Mouse (Mus musculus) limb, embryonic 12.5 days (tissue): Measurements from ENCODE around the gene C1ql2. TPM values are rescaled to one million over a fixed set of nuclear protein-coding genes. Genes with fewer than 3 reads are reported as not detected.

Source experiments
- ATAC-seq: fragments of 200-750 bp; cut with Nextera tagmentation; 2 replicates; pipeline ENCODE4 v1.8.0; 2017; ENCODE audit warnings: low read depth, moderate TSS enrichment; ENCODE audit not compliant: insufficient number of reproducible peaks, insufficient read depth, low FRiP score, low TSS enrichment
- H3K27ac ChIP-seq: fragments of 300-500 bp; sonication (generic); 2 replicates; pipeline ENCODE4 v1.5.1; 2016; ENCODE audit warnings: mild to moderate bottlenecking, moderate library complexity
- H3K27me3 ChIP-seq: fragments of 300-500 bp; sonication (generic); 2 replicates; pipeline ENCODE4 v1.6.1; 2016; ENCODE audit warnings: mild to moderate bottlenecking, moderate library complexity
- H3K36me3 ChIP-seq: fragments of 300-500 bp; sonication (generic); 2 replicates; pipeline ENCODE4 v1.6.1; 2016; ENCODE audit warnings: mild to moderate bottlenecking, moderate library complexity
- H3K4me1 ChIP-seq: fragments of 300-500 bp; sonication (generic); replicated peaks from 2 replicates; pipeline ENCODE4 v1.6.1; 2016
- H3K4me2 ChIP-seq: fragments of 300-500 bp; sonication (generic); 2 replicates; pipeline ENCODE4 v1.6.1; 2016; ENCODE audit warnings: mild to moderate bottlenecking, moderate library complexity
- H3K4me3 ChIP-seq: fragments of 300-500 bp; sonication (generic); replicated peaks from 2 replicates; pipeline ENCODE4 v1.5.1; 2016; ENCODE audit warnings: mild to moderate bottlenecking
- H3K9ac ChIP-seq: fragments of 300-500 bp; sonication (generic); replicated peaks from 2 replicates; pipeline ENCODE4 v1.6.1; 2016; ENCODE audit warnings: mild to moderate bottlenecking, moderate library complexity
- H3K9me3 ChIP-seq: fragments of 300-500 bp; sonication (generic); 2 replicates; pipeline ENCODE4 v1.6.1; 2016; ENCODE audit warnings: mild to moderate bottlenecking, moderate library complexity
- WGBS: fragments of 180-500 bp; shearing (Covaris S2); methylation state at CpG from one replicate; pipeline ENCODE4 v1.1.7; 2016; 5-methylcytosine and 5-hydroxymethylcytosine counted together
- polyA plus RNA-seq: library from polyadenylated mRNA; unstranded; fragments of >200 nt; fragmentation: Nextera tagmentation; extraction: Ambion mirVana; gene quantifications from 2 replicates; pipeline ENCODE4 v1.2.1, GENCODE M21; 2016

Gene C1ql2
- polyA plus RNA-seq, 1 experiment from 2014 or later, result not detected

DNA sequence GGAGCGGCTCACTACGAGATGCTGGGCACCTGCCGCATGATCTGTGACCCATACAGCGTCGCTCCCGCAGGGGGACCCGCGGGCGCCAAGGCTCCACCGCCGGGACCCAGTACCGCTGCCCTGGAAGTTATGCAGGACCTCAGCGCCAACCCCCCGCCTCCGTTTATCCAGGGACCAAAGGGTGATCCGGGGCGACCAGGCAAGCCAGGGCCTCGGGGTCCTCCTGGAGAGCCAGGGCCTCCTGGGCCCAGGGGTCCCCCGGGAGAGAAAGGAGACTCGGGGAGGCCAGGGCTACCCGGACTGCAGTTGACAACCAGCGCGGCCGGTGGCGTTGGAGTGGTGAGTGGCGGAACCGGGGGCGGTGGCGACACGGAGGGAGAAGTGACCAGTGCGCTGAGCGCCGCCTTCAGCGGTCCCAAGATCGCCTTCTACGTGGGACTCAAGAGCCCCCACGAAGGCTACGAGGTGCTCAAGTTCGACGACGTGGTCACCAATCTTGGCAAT lies 842 bp downstream of the C1ql2 start:
- H3K4me2 ChIP-seq, result peak overlapping the region; percentile 56
- WGBS, result 2% methylated on average over 40 of the region's 41 CpGs

DNA sequence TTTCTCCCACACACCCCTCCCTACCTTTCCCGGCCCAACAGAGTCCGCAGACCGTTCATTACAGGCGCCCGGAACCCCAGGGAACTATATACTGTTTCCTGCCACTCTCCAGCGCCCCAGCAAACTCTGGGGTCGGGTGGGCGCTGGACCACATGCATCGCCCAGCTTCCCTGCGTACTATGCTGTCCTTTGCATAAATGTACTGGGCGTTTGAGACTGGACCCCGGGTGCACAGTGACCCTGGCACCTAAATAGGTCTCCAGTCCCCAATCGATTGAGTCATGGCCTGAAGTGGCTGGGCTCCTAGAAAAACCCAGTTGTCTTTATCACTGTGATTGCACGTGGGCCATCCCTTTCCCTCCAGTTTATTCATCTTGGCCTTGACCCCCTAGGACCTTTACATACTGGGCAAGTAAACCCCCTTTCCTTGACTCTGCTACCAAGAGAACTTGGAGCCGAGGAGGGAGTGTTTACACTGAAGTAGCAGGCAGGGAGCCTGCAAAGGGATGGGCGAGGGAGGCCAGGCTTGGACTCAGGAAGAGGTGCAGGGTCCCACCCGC lies 1.5 kb downstream of the C1ql2 start:
- no peak for ATAC-seq
- H3K4me1 ChIP-seq, result peaks cover 23% of the 10 kb centered on the region
- H3K27ac ChIP-seq, result no peak overlapping the region
- no peaks in the 10 kb centered on the region for H3K9me3 ChIP-seq
- no peak overlapping the region for H3K9ac ChIP-seq
- H3K4me2 ChIP-seq, result peak overlapping the region; percentile 56
- H3K4me3 ChIP-seq, result peak overlapping the region; percentile 33
- H3K36me3 ChIP-seq, result no peaks in the 10 kb centered on the region
- H3K27me3 ChIP-seq, result peaks cover 95% of the 10 kb centered on the region
- 3% methylated on average over 17 of the region's 17 CpGs for WGBS

More for the DNA sequence above, 842 bp downstream of the C1ql2 start:
- Histone ChIP-seq H3K9ac (no peak overlapping the region), H3K27me3 (peaks cover 99% of the 10 kb centered on the region), H3K9me3 (no peaks in the 10 kb centered on the region), H3K27ac (no peak overlapping the region), H3K4me1 (peaks cover 23% of the 10 kb centered on the region), H3K36me3 (no peaks in the 10 kb centered on the region), H3K4me3 (peak overlapping the region; percentile 33)
- no peak for ATAC-seq

DNA sequence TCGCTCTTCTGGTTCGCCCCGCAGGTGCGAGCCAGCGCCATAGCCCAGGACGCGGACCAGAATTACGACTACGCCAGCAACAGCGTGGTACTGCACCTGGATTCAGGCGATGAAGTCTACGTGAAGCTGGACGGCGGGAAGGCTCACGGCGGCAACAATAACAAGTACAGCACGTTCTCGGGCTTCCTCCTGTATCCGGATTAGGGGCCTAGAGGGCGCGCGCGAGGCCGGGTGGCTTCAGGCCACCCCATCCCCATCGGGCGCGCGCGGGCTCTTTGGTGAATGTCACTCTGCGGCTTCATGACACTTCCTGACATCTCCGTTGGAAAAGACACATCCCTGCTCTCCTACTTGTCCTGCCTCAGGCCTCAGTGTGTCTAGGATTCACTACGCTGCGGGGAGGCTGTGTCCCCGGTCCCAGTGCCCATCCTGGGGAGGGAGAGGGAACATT lies 2.0 kb downstream of the C1ql2 start:
- Histone ChIP-seq H3K27ac (no peak overlapping the region), H3K4me2 (peak overlapping the region; percentile 56), H3K4me3 (peak overlapping the region; percentile 31), H3K36me3 (no peaks in the 10 kb centered on the region), H3K27me3 (peaks cover 90% of the 10 kb centered on the region), H3K9me3 (no peaks in the 10 kb centered on the region), H3K4me1 (peaks cover 23% of the 10 kb centered on the region), H3K9ac (no peak overlapping the region)
- no peak for ATAC-seq
- under 1% methylated on average over 34 of the region's 34 CpGs for WGBS

DNA sequence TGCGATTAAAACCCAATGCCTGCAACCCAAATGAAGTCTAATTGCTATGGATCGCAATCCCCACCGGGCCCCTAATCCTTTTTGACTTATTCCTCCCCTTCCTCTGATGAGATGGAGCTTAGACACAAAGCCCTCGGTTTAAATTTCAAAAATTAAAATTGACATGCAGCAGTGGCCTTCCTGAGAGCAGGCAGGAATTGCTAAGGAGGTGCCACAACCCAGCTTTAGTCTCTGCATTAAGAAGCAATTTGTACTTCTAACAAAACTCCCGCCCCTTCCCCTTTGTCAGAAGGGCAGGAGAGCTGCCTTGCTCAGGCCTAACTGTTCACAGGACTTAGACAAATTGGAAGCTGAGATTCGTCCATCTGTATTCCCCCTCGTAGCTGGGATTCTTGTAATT lies 4.6 kb downstream of the C1ql2 start:
- ATAC-seq, result no peak
- Histone ChIP-seq H3K9ac (no peak overlapping the region), H3K36me3 (no peaks in the 10 kb centered on the region), H3K27me3 (peaks cover 65% of the 10 kb centered on the region), H3K4me2 (no peak overlapping the region), H3K4me1 (peaks cover 23% of the 10 kb centered on the region), H3K9me3 (0 out of 2 replicates have a peak, but pooled peaks cover 4% of the 10 kb centered on the region), H3K4me3 (no peak overlapping the region), H3K27ac (no peak overlapping the region)
- 14% methylated on average over 7 of the region's 7 CpGs for WGBS

DNA sequence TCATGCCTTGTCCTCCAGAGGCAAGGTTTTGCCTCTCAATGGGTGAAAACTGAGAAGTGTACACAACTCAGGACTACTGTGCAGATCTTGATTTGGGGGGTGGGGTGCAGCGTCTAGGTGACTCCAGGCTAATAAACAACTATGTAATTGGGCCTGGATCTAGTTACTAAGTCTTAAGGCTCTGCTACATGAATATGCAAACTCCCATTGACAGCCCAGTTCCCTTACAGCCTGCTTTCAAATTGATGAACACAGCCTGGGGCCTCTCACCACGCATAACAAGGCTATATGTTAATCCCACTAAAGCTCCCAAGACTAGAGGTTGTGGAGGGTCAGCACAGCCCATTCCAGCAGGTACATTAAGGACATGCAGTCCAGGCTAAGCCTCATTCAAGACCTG lies 14.0 kb downstream of the C1ql2 start:
- H3K27me3 ChIP-seq, result peaks cover 6% of the 10 kb centered on the region; the same call in 1 of the 2 replicates
- no peak for ATAC-seq
- H3K4me2 ChIP-seq, result no peak overlapping the region
- H3K9me3 ChIP-seq, result no peaks in the 10 kb centered on the region
- H3K4me3 ChIP-seq, result no peak overlapping the region
- H3K36me3 ChIP-seq, result no peaks in the 10 kb centered on the region
- no peak overlapping the region for H3K27ac ChIP-seq
- whole genome bisulfite sequencing, result 28% methylated on average over 2 of the region's 2 CpGs
- no peak overlapping the region for H3K9ac ChIP-seq
- peaks cover 8% of the 10 kb centered on the region; the same call in 1 of the 2 replicates for H3K4me1 ChIP-seq

DNA sequence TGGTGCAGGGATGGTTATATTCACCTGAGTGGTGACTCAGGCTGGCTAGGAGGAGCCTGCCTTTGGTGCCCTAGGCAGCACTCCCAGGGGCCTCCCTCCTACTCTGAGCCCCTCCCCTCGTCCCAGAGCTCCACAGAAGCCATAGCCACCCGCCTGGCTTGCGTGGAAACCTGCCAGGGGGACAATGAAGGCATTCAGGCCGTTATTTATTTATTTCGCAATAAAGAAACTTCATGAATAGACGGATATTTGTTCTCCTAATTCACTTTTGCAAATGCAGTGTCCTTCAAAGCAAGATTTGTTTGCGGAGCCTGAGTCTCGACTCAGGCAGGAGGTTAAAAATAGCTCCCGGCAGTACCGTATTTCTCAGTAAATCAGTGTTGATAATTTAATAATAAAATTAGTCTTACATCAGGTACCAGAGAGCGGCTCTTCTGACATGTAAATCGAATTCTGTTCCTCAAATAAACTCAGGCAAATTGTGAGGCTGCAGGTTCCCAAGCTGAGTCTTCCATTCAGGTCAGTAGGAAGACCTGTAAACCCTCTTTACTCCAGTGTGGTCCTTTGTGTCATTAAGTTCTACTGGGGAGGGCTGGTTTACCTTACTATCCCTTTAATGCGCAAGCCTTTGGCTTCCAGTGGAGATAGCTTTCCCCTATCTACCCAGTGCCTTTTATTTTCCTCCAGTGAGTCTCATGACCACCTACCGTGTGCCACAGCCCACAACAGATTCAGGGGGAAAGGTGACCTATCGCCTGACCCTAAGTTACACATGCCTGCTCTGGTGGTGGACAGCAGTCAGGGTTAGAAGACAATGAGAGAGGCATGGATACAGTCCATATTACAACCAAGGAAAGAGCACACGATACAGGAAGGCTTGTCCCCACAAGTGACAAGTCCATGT lies 17.2 kb downstream of the C1ql2 start:
- ATAC-seq, result peak; percentile 81; the same call in 1 of the 2 replicates
- no peak overlapping the region for H3K4me3 ChIP-seq
- 15% methylated on average over 16 of the region's 16 CpGs for WGBS

DNA sequence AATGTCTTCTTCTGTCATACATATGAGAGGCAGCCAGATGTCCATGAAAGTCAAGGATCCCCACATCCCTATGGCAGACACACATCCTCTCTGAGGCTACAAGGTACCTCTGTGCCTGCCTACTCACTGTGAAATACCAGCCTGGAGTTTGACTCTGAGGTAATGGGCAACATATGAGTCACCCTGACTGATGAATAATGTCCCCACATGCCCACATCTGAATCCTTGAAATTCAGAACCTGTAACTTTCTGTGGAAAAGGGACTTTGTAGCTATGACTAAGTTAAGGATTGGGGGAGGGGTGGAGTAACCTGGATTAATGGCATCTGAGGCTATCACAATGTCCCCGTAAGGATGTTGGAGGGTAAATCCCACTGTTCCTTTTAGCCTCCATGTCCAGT lies 23.3 kb downstream of the C1ql2 start:
- 75% methylated on average over 1 of the region's 1 CpGs for WGBS

More for the DNA sequence above, 17.2 kb downstream of the C1ql2 start:
- Histone ChIP-seq H3K27ac (peak overlapping the region; percentile 3; the same call in 1 of the 2 replicates), H3K36me3 (no peaks in the 10 kb centered on the region), H3K4me1 (peaks cover 8% of the 10 kb centered on the region; the same call in 1 of the 2 replicates), H3K27me3 (peaks cover 6% of the 10 kb centered on the region; the same call in 1 of the 2 replicates), H3K4me2 (peak overlapping the region; percentile 19), H3K9ac (no peak overlapping the region), H3K9me3 (no peaks in the 10 kb centered on the region)

DNA sequence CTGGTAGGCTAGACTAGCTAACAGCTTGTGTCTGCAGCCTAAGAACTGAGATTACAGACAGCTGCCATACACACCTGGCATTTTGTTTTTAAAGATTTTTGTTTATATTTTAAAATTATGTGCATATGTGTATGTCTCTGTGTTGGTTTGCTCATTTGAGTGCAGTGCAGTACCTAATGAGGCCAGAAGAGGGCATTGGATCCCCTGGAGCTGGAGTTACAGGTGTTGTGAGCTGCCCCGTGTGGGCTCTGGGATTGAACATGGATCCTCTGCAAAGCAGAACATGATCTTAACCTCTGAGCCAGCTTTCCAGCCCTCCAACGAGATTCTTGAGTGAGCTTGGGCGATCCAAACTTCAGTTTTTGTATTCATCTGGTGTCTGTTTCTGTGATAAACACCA lies 27.8 kb downstream of the C1ql2 start:
- H3K36me3 ChIP-seq, result no peaks in the 10 kb centered on the region
- no peaks in the 10 kb centered on the region for H3K27me3 ChIP-seq
- ATAC-seq, result no peak
- H3K27ac ChIP-seq, result no peak overlapping the region
- no peak overlapping the region for H3K9ac ChIP-seq
- H3K4me1 ChIP-seq, result no peaks in the 10 kb centered on the region
- no peak overlapping the region for H3K4me3 ChIP-seq
- no peaks in the 10 kb centered on the region for H3K9me3 ChIP-seq
- 71% methylated on average over 3 of the region's 3 CpGs for WGBS
- H3K4me2 ChIP-seq, result no peak overlapping the region

More for the DNA sequence above, 23.3 kb downstream of the C1ql2 start:
- no peak overlapping the region for H3K27ac ChIP-seq
- H3K4me1 ChIP-seq, result no peaks in the 10 kb centered on the region
- no peak overlapping the region for H3K4me3 ChIP-seq
- no peaks in the 10 kb centered on the region for H3K27me3 ChIP-seq
- H3K9ac ChIP-seq, result no peak overlapping the region
- no peaks in the 10 kb centered on the region for H3K9me3 ChIP-seq
- H3K4me2 ChIP-seq, result no peak overlapping the region
- ATAC-seq, result no peak
- H3K36me3 ChIP-seq, result no peaks in the 10 kb centered on the region

DNA sequence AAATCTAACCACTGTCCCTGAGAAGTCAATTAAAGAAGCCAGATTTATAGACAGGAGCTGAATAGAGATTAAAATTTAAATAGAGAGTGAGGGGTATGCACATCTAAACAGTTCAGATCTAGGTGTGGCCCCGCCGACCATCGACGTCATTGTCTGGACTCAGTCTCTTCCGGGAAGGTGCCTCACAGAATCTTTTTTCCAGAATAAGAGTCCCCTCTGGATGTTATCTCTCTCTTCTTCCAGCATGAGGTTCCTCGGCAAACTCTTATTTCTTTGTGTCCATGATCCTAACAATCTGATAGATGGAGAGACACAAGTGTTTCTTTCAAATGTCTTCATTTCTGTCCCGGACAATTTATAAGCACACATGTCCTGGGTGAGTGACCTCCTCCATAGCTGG lies 33.7 kb downstream of the C1ql2 start:
- H3K4me1 ChIP-seq, result no peaks in the 10 kb centered on the region
- WGBS, result 88% methylated on average over 7 of the region's 7 CpGs

DNA sequence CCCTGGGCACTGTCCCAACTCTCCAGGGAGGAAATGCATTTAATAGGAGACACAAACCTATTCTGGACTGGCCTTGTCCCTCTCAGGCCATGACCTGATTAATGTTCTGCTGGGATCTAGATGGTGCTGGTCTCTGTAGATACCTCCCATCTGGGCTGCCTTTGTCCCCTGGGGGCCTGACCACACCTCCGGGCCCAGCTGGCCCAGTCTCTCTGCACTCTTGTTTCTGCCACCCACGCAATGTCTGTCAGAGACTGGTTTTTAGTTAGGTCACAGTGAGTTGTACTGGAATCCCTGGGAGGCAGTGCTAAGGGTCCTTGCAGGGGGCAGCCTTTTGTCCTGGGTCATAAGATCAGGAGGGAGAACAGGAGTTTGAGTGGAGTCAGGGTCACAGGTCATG lies 34.5 kb downstream of the C1ql2 start:
- Histone ChIP-seq H3K4me2 (no peak overlapping the region), H3K36me3 (no peaks in the 10 kb centered on the region), H3K27ac (no peak overlapping the region), H3K4me3 (no peak overlapping the region), H3K4me1 (no peaks in the 10 kb centered on the region), H3K9ac (no peak overlapping the region), H3K9me3 (no peaks in the 10 kb centered on the region), H3K27me3 (no peaks in the 10 kb centered on the region)
- WGBS, result 70% methylated on average over 2 of the region's 2 CpGs
- ATAC-seq, result no peak

More for the DNA sequence above, 33.7 kb downstream of the C1ql2 start:
- no peaks in the 10 kb centered on the region for H3K27me3 ChIP-seq
- no peaks in the 10 kb centered on the region for H3K9me3 ChIP-seq
- no peaks in the 10 kb centered on the region for H3K36me3 ChIP-seq
- no peak overlapping the region for H3K9ac ChIP-seq
- H3K27ac ChIP-seq, result no peak overlapping the region
- no peak overlapping the region for H3K4me3 ChIP-seq
- no peak for ATAC-seq
- H3K4me2 ChIP-seq, result no peak overlapping the region

DNA sequence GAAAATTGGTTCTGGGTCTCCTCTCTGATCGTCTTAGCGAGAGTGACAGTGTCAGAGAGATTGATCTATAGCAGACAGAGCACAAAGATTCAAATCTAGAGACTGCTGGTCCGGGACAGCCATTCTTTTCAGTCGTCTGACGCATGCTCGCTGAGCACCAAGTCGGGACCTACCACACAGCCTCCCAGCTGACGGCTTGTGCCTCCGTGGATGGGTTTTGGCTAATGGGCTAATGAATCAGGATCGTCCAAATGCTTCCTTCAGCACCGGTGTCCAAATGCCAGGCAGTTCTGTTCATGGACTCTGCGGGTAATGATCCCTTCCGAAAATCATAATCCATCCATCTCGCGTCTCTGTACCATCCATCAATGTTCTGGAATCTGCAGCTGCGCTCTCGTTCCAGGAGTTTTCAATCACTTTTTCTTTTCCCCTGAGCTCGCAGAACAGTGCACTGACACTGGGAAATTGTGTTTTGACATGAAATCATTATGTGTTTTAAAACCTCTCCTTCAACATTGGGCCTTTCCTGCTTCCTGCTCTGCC lies 44.7 kb downstream of the C1ql2 start:
- no peak overlapping the region for H3K4me3 ChIP-seq
- no peak overlapping the region for H3K27ac ChIP-seq
- ATAC-seq, result no peak
- no peak overlapping the region for H3K4me2 ChIP-seq
- H3K36me3 ChIP-seq, result no peaks in the 10 kb centered on the region
- WGBS, result 80% methylated on average over 18 of the region's 18 CpGs
- H3K9me3 ChIP-seq, result no peaks in the 10 kb centered on the region
- no peaks in the 10 kb centered on the region for H3K27me3 ChIP-seq
- no peak overlapping the region for H3K9ac ChIP-seq
- no peaks in the 10 kb centered on the region for H3K4me1 ChIP-seq
